Mouse (Mus musculus) gastrocnemius, adult 2 months (tissue): ENCODE data around the gene Rilpl1. TPM values are rescaled to one million over a fixed set of nuclear protein-coding genes. Genes with fewer than 3 reads are reported as not detected.

ENCODE experiments used
- DNase-seq: peaks from one replicate; pipeline ENCODE4 v3.0.0; 2022
- H3K27ac ChIP-seq: fragments of 200-600 bp; 2 replicates; pipeline ENCODE4 v1.8.1; 2022; ENCODE audit warnings: mild to moderate bottlenecking
- H3K4me3 ChIP-seq: fragments of 200-600 bp; 2 replicates; pipeline ENCODE4 v1.8.1; 2022; ENCODE audit warnings: mild to moderate bottlenecking, moderate library complexity
- CTCF ChIP-seq: fragments of 200-600 bp; IDR thresholded peaks from 2 replicates; pipeline ENCODE4 v1.8.1; 2022; ENCODE audit warnings: antibody characterized with exemption, mild to moderate bottlenecking, moderate library complexity
- intact Hi-C: fragments of 180-260 bp; cut with DNase I; formaldehyde crosslinking; loops from one replicate; pipeline ENCODE4 v1.15.1; 2025
- total RNA-seq, 2 experiments: library from RNA; stranded (reverse); gene quantifications; 2 replicates each; pipeline ENCODE4 v1.2.3; 2021

Rilpl1 gene
- total RNA-seq, 2 experiments from 2014 or later: 243 to 286 TPM

GRCm38 (mm10) chr5:124499001-124499400, 32.2 kb downstream of the Rilpl1 start:
- intact Hi-C loops: loop anchor here (5.0 kb wide), 1 partner anchor 33 kb away; the partner anchor contains the start of gene Rilpl1
- no peak for TF ChIP-seq CTCF
- DNase-seq: no peak
- Histone ChIP-seq H3K4me3 (peak overlapping the region; percentile 11; the same call in 1 of the 2 replicates), H3K27ac (peak overlapping the region; percentile 90)

DNA sequence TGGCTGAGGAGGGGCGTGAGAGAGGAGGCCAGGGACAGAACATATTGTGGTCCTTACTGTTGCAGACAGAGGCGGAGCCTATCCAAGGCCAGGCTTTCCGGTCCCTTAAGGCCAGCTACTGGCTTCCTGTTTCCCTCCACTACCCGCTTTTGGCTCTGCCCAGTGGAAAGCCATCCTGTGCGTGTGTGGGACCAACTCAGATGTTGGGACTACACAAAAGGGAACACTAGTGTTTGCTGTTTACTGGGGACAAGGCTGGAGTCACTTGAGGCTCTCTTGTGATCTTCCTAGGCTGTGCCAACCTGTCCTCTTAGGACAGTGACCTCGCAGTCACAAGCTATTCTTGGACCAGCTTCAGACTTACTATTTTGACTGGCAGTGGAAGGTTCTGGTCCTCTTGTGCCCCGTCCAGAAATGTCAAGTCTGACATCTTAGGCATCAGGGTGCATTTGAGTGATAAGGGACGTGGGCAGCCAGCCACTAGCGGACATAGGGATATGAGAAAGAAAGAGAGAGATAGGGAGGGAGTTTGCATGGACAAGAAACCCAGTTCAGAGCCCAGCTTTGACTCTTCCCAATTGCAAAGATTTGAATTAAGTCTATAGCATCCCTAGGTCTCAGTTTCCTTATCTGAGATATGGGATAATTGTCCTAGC, 32.8 kb downstream of the Rilpl1 start:
- peak; percentile 78 for DNase-seq
- TF ChIP-seq CTCF: no peak
- peak overlapping the region; percentile 19; the same call in 1 of the 2 replicates for H3K4me3 ChIP-seq
- H3K27ac ChIP-seq: peak overlapping the region; percentile 90
- intact Hi-C loops: loop anchor here (5.0 kb wide), 1 partner anchor 34 kb away; the partner anchor contains the start of gene Rilpl1

DNA sequence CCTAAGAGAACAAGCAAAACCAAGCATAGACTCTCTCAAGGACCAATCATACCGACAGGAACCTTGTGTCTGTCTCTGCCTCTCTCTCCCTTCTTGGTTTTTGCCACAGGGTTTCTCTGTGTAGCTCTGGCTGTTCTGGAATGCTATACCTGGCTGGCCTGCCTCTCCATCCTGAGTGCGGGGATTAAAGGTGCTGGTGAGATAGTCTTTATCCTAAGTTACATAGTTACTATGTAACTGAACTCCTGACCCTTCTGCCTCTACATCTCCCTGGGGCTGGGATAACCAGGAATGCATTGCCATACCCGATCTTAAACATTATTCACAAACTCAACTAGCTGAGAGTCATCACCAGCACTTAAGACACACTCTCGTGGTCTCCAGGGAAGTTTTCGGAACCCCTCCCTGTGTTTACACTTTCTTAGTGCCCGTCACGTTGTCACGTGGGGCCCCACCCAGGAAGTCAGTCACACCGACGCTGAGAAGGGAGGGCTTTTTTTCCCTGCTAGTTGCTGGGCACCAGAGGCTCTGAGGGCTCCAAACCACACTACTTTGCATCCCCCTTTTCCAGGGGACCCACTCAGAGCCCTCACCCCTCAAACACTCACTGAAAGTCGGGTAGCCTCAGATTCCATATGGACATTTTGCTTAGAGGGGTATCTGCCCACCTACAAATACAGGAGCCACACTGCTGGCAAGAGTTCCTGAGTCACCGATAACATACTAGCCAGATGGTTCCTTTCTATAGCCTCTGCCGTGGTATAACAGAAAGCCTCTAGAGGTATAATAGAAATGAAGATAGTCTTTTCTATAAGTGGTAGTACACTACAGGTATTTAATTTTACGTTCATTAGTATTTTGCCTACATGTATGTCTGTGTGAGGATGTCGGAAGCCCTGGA, 34.3 kb downstream of the Rilpl1 start:
- peak overlapping the region; percentile 90 for H3K27ac ChIP-seq
- intact Hi-C loops: loop anchor here (5.0 kb wide), 1 partner anchor 35 kb away; the partner anchor contains the start of gene Rilpl1

DNA sequence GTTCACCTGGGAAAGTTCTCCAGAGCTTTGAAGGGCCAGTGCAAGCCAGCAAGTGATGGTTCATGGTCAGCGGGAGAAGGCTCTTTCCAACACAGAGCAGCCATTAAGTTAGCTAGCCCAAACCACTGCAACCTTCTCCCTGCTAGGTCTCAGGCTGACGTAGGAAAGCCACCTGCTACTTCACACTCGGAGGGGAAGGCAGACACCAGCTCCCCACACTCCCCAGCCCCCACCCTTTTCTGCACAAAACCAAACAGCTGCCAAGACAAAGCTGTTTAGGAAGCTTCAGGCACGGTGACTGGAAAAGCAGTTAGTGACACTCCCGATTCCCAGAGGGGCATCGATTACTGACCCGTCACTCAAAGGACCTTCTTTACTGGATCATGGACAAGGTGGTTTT, 35.6 kb downstream of the Rilpl1 start:
- no peak for TF ChIP-seq CTCF
- Histone ChIP-seq H3K4me3 (no peak overlapping the region), H3K27ac (peak overlapping the region; percentile 90)
- intact Hi-C loops: loop anchor here (5.0 kb wide), 1 partner anchor 37 kb away; the partner anchor contains the start of gene Rilpl1
- DNase-seq: no peak

More for the DNA sequence above, 34.3 kb downstream of the Rilpl1 start:
- peak overlapping the region; percentile 26 for H3K4me3 ChIP-seq
- DNase-seq: no peak
- no peak for TF ChIP-seq CTCF

DNA sequence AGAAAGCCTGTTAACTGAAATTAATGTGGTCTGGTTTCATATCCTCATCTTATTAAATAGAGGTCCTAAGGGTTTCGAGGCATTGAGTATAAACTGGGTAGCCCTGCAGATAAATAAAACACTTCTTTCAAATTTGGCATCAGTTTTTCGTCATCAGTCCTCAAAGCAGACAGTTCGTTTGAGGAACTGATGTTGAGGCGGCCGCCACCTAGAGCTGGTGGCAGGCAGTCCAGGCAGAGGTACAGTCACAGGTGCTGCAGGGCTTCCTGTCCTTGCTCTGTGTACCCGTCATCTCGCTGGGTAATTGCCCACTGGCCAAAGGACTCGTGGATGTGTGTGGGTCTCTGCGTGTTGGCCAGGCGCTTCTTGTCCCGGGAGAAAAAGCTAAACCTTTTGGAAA, 37.7 kb downstream of the Rilpl1 start:
- Histone ChIP-seq H3K27ac (no peak overlapping the region), H3K4me3 (no peak overlapping the region)
- no peak for TF ChIP-seq CTCF
- DNase-seq: no peak
- intact Hi-C loops: no loop called here

DNA sequence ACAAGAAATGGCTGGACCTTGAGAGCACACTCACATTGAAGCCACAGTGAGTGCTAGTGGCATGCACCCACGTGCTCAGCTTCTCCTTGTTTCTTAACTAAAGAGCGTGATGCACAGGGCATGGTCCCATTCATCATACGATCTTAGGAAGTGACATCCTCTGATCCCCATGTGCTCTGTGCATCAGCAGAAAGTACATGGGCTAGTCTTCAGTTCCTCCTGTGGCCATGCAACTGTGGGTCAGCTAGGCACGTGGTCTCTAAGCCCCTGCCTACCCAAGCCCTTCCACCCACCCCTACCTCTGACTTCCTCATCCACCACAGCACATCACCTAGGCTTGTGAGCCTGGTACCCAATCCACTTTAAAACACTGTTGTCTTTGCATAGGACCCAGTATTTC, 38.6 kb downstream of the Rilpl1 start:
- Histone ChIP-seq H3K4me3 (no peak overlapping the region), H3K27ac (0 out of 2 replicates have a peak overlapping the region, but pooled peaks have one; percentile 39)
- intact Hi-C loops: no loop called here
- no peak for DNase-seq
- no peak for TF ChIP-seq CTCF

DNA sequence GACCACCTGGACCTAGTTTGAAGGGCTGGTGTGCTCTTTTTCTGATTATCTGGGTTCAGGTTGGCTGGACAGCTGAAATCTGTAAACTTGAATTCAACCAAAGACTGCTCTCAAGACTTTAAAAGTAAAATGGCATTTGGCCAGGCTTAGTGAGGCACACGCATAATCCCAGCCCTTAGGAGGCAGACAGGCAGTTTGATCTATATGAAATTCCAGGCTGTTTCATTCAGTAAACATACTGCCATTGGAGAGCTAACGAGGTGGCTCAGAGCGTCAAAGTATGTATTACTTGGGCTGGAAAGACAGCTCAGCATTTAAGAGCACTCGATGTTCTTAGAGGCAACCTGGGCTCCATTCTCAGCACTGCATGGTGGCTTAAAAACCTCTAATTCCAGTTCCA, 39.5 kb downstream of the Rilpl1 start:
- intact Hi-C loops: no loop called here
- H3K4me3 ChIP-seq: no peak overlapping the region
- H3K27ac ChIP-seq: peak overlapping the region; percentile 39; the same call in 1 of the 2 replicates
- DNase-seq: no peak
- TF ChIP-seq CTCF: no peak

DNA sequence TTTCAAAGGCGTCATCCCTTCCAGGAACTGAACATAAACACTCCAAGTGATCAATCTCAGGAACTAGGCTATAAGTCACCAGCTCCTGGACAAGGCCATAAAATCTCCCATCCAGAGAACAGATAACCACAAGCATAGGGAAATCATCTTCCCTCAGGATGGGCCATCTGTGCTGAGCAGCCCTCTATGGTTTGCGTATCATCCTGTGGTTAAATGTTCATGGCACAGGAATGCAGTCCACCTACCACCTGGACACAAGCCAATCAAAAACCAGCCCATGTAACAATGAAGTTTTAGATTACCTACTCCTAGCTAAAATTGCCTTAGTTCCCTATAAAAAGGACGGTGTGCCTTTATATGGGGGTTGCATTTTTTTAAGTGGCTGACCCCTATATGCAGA, 42.3 kb downstream of the Rilpl1 start:
- H3K27ac ChIP-seq: no peak overlapping the region
- H3K4me3 ChIP-seq: no peak overlapping the region
- intact Hi-C loops: no loop called here
- no peak for TF ChIP-seq CTCF
- DNase-seq: no peak

GRCm38 (mm10) chr5:124485654-124486053, 45.5 kb downstream of the Rilpl1 start:
- H3K27ac ChIP-seq: no peak overlapping the region
- DNase-seq: no peak
- H3K4me3 ChIP-seq: no peak overlapping the region
- no peak for TF ChIP-seq CTCF
- intact Hi-C loops: no loop called here

DNA sequence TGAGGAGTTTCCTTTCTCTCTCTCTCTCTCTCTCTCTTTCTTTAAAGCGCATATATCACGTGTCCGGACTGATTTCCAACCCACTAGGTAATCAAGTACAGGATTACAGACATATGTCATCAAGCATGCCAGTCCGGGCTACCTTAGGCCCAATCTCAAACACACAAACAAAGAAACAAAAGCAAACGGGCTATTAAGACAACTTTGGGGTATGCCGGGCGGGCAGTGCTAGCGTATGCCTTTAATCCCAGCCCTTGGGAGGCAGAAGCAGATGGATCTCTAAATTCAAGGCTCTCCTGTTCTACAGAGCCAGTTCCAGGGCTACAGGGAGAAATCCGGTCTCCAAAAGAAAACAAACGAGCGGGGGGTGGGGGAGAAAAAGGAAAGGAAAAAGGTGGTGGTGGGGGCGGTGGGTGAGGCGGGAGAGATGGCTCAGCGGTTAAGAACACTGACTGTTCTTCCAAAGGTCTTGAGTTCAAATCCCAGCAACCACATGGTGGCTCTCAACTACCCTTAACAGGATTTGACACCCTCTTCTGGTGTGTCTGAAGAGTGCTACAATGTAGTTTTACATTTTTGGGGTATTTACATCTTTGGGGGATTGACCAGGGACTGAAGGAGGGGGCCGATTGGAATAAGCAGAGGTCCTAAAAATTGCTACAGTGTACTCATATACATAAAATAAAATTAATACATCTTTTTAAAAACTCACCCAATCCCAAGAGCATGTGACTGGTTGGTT, 47.4 kb downstream of the Rilpl1 start:
- intact Hi-C loops: no loop called here
- H3K4me3 ChIP-seq: peak overlapping the region; percentile 74
- DNase-seq: no peak
- H3K27ac ChIP-seq: peak overlapping the region; percentile 97
- TF ChIP-seq CTCF: peak; percentile 21; the same call in 1 of the 2 replicates

GRCm38 (mm10) chr5:124482966-124483654, 48.1 kb downstream of the Rilpl1 start, which contains the start of gene Snrnp35:
Snrnp35 (plus strand) TSS chr5:124483134.
- intact Hi-C loops: no loop called here
- peak; percentile 95 for DNase-seq
- H3K4me3 ChIP-seq: peak within 1 kb of the TSS; percentile 74
- no peak for TF ChIP-seq CTCF
- peak within 1 kb of the TSS; percentile 97 for H3K27ac ChIP-seq
